Mouse (Mus musculus): Measurements from ENCODE around the gene Acta1. TPM values are rescaled to one million over a fixed set of nuclear protein-coding genes. Genes with fewer than 3 reads are reported as not detected.

The Acta1 gene
- polyA plus RNA-seq (2014; fragmentation: Nextera tagmentation; extraction: Ambion mirVana) = 236 and 241 TPM in 2 replicates

GRCm38 (mm10) chr8:123894502-123895097, at the start of gene Acta1:
TSS of gene Acta1 (minus strand) at chr8:123894751.
- Histone ChIP-seq H3K36me3 (ENCODE audit: control insufficient read depth, insufficient read depth, low read length) (peaks cover 12% of the 10 kb centered on the region), H3K27ac (replicated peaks in 1 of 2; ENCODE audit: control insufficient read depth in 1 of 2, insufficient read depth in 1 of 2, low read depth in 2 of 2, low read length in 2 of 2) (no peak within 1 kb of the TSS), H3K4me1 (ENCODE audit: control insufficient read depth in 2 of 2, insufficient read depth in 2 of 2, low read length in 2 of 2) (peaks cover 11 to 22% of the 10 kb centered on the region in 2 experiments), H3K9me3 (ENCODE audit: control insufficient read depth, low read length) (no peaks in the 10 kb centered on the region), H3K4me2 (ENCODE audit: low read length) (peak within 1 kb of the TSS; percentile 34), H3K4me3 (ENCODE audit: control insufficient read depth in 1 of 2, insufficient read depth in 1 of 2, low read depth in 1 of 2, low read length in 2 of 2) (no peak within 1 kb of the TSS), H3K27me3 (ENCODE audit: control insufficient read depth, insufficient read depth, low read length) (peaks cover 63% of the 10 kb centered on the region), H3K9ac (ENCODE audit: low read length) (no peak within 1 kb of the TSS)
- ATAC-seq (ENCODE audit: insufficient number of reproducible peaks, insufficient read depth, low FRiP score, low read depth) = no peak
- WGBS = 8% methylated on average over 15 of the region's 15 CpGs

DNA sequence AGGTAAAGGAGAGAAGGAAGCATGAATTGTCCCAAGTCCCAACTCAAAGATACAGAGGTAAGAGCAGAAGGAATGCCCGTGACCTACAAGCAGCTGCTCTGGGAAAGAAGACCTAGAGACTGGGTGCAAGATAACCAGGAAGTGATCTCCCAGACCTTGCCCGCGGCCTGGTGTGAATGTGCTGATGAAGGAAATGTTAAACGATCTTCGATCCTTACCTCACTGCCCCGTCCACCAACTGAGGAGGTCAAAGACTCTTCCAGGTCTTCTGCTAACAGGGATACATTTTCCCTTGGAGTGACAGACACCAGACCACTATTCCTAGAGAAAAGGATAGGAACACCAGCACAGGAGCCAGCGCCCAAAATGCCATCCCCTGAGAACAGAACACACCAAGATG, 34.5 kb upstream of the Acta1 start:
- 92% methylated on average over 7 of the region's 7 CpGs for WGBS
- H3K9ac ChIP-seq (ENCODE audit: low read length) = no peak overlapping the region
- no peaks in the 10 kb centered on the region for H3K9me3 ChIP-seq (ENCODE audit: control insufficient read depth, low read length)
- H3K4me3 ChIP-seq (ENCODE audit: control insufficient read depth in 1 of 2, insufficient read depth in 1 of 2, low read depth in 1 of 2, low read length in 2 of 2) = no peak overlapping the region
- H3K27ac ChIP-seq (replicated peaks in 1 of 2; ENCODE audit: control insufficient read depth in 1 of 2, insufficient read depth in 1 of 2, low read depth in 2 of 2, low read length in 2 of 2) = no peak overlapping the region
- no peak for ATAC-seq (ENCODE audit: insufficient number of reproducible peaks, insufficient read depth, low FRiP score, low read depth)
- peaks cover 78% of the 10 kb centered on the region for H3K36me3 ChIP-seq (ENCODE audit: control insufficient read depth, insufficient read depth, low read length)
- H3K27me3 ChIP-seq (ENCODE audit: control insufficient read depth, insufficient read depth, low read length) = no peaks in the 10 kb centered on the region
- no peaks in the 10 kb centered on the region for H3K4me1 ChIP-seq (ENCODE audit: control insufficient read depth in 2 of 2, insufficient read depth in 2 of 2, low read length in 2 of 2)
- no peak overlapping the region for H3K4me2 ChIP-seq (ENCODE audit: low read length)

DNA sequence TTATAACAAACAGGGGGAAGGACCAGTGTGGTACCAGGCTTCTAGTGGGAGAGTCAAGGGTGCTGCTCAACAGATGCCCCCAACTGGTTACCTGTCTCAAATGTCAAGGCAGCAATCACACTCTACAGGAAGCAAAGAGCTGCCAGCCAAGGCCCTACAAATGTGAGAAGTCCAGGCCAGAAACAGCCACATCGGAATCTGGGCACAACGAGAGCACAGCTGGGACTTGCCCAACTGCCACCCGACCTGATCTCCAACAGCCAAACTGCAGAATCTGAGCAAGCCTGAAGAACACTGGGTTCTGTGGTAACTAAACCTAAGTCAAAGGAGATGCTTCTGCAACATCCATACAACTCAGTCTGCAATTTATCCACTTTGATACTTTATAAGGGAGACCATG, 31.1 kb upstream of the Acta1 start:
- 92% methylated on average over 3 of the region's 3 CpGs for WGBS
- peaks cover 82% of the 10 kb centered on the region for H3K36me3 ChIP-seq (ENCODE audit: control insufficient read depth, insufficient read depth, low read length)
- no peak overlapping the region for H3K4me2 ChIP-seq (ENCODE audit: low read length)

GRCm38 (mm10) chr8:123924719-123925118, 30.2 kb upstream of the Acta1 start:
- Histone ChIP-seq H3K9ac (ENCODE audit: low read length) (no peak overlapping the region), H3K36me3 (ENCODE audit: control insufficient read depth, insufficient read depth, low read length) (peaks cover 82% of the 10 kb centered on the region), H3K27ac (replicated peaks in 1 of 2; ENCODE audit: control insufficient read depth in 1 of 2, insufficient read depth in 1 of 2, low read depth in 2 of 2, low read length in 2 of 2) (no peak overlapping the region), H3K4me3 (ENCODE audit: control insufficient read depth in 1 of 2, insufficient read depth in 1 of 2, low read depth in 1 of 2, low read length in 2 of 2) (no peak overlapping the region), H3K4me1 (ENCODE audit: control insufficient read depth in 2 of 2, insufficient read depth in 2 of 2, low read length in 2 of 2) (no peaks in the 10 kb centered on the region), H3K27me3 (ENCODE audit: control insufficient read depth, insufficient read depth, low read length) (no peaks in the 10 kb centered on the region), H3K9me3 (ENCODE audit: control insufficient read depth, low read length) (no peaks in the 10 kb centered on the region), H3K4me2 (ENCODE audit: low read length) (no peak overlapping the region)
- ATAC-seq (ENCODE audit: insufficient number of reproducible peaks, insufficient read depth, low FRiP score, low read depth) = 0 out of 2 replicates have a peak, but pooled peaks have one; percentile 39
- 5% methylated on average over 2 of the region's 2 CpGs for WGBS

More for the DNA sequence above, 31.1 kb upstream of the Acta1 start:
- no peak overlapping the region for H3K9ac ChIP-seq (ENCODE audit: low read length)
- H3K9me3 ChIP-seq (ENCODE audit: control insufficient read depth, low read length) = no peaks in the 10 kb centered on the region
- no peak overlapping the region for H3K27ac ChIP-seq (replicated peaks in 1 of 2; ENCODE audit: control insufficient read depth in 1 of 2, insufficient read depth in 1 of 2, low read depth in 2 of 2, low read length in 2 of 2)
- no peak overlapping the region for H3K4me3 ChIP-seq (ENCODE audit: control insufficient read depth in 1 of 2, insufficient read depth in 1 of 2, low read depth in 1 of 2, low read length in 2 of 2)
- no peaks in the 10 kb centered on the region for H3K27me3 ChIP-seq (ENCODE audit: control insufficient read depth, insufficient read depth, low read length)
- no peaks in the 10 kb centered on the region for H3K4me1 ChIP-seq (ENCODE audit: control insufficient read depth in 2 of 2, insufficient read depth in 2 of 2, low read length in 2 of 2)
- no peak for ATAC-seq (ENCODE audit: insufficient number of reproducible peaks, insufficient read depth, low FRiP score, low read depth)

GRCm38 (mm10) chr8:123914635-123915034, 20.1 kb upstream of the Acta1 start:
- H3K9me3 ChIP-seq (ENCODE audit: control insufficient read depth, low read length) = no peaks in the 10 kb centered on the region
- no peak overlapping the region for H3K4me3 ChIP-seq (ENCODE audit: control insufficient read depth in 1 of 2, insufficient read depth in 1 of 2, low read depth in 1 of 2, low read length in 2 of 2)
- no peak for ATAC-seq (ENCODE audit: insufficient number of reproducible peaks, insufficient read depth, low FRiP score, low read depth)
- no peak overlapping the region for H3K4me2 ChIP-seq (ENCODE audit: low read length)
- H3K4me1 ChIP-seq (ENCODE audit: control insufficient read depth in 2 of 2, insufficient read depth in 2 of 2, low read length in 2 of 2) = no peaks in the 10 kb centered on the region
- no peak overlapping the region for H3K9ac ChIP-seq (ENCODE audit: low read length)
- peaks cover 97% of the 10 kb centered on the region for H3K36me3 ChIP-seq (ENCODE audit: control insufficient read depth, insufficient read depth, low read length)
- no peaks in the 10 kb centered on the region for H3K27me3 ChIP-seq (ENCODE audit: control insufficient read depth, insufficient read depth, low read length)
- no peak overlapping the region for H3K27ac ChIP-seq (replicated peaks in 1 of 2; ENCODE audit: control insufficient read depth in 1 of 2, insufficient read depth in 1 of 2, low read depth in 2 of 2, low read length in 2 of 2)
- 87% methylated on average over 3 of the region's 3 CpGs for WGBS

DNA sequence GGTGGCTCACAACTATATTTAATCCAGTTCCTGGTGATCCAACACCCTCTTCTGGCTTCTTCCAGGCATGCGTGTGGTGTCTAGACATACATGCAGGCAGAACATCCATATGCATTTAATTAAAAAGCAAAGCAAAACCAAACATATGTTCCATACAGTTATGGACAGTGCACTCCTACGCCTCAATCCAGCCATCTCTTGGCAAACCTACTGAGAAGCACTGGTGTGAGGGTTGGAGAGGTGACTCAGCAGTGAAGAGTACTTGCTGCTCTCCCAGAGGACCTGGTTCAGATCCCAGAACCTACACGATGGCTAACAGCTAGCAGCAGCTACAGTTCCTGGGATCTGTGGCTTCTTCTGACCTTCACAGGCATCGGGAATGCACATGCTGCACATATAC, 17.7 kb upstream of the Acta1 start:
- H3K4me3 ChIP-seq (ENCODE audit: control insufficient read depth in 1 of 2, insufficient read depth in 1 of 2, low read depth in 1 of 2, low read length in 2 of 2) = no peak overlapping the region
- ATAC-seq (ENCODE audit: insufficient number of reproducible peaks, insufficient read depth, low FRiP score, low read depth) = no peak
- WGBS = 88% methylated on average over 4 of the region's 4 CpGs
- H3K27me3 ChIP-seq (ENCODE audit: control insufficient read depth, insufficient read depth, low read length) = no peaks in the 10 kb centered on the region
- no peak overlapping the region for H3K9ac ChIP-seq (ENCODE audit: low read length)
- H3K36me3 ChIP-seq (ENCODE audit: control insufficient read depth, insufficient read depth, low read length) = peaks cover 94% of the 10 kb centered on the region
- H3K9me3 ChIP-seq (ENCODE audit: control insufficient read depth, low read length) = no peaks in the 10 kb centered on the region
- no peak overlapping the region for H3K27ac ChIP-seq (replicated peaks in 1 of 2; ENCODE audit: control insufficient read depth in 1 of 2, insufficient read depth in 1 of 2, low read depth in 2 of 2, low read length in 2 of 2)
- H3K4me2 ChIP-seq (ENCODE audit: low read length) = no peak overlapping the region
- no peaks in the 10 kb centered on the region for H3K4me1 ChIP-seq (ENCODE audit: control insufficient read depth in 2 of 2, insufficient read depth in 2 of 2, low read length in 2 of 2)

GRCm38 (mm10) chr8:123907604-123908003, 13.1 kb upstream of the Acta1 start:
- H3K4me3 ChIP-seq (ENCODE audit: control insufficient read depth in 1 of 2, insufficient read depth in 1 of 2, low read depth in 1 of 2, low read length in 2 of 2) = no peak overlapping the region
- no peaks in the 10 kb centered on the region for H3K9me3 ChIP-seq (ENCODE audit: control insufficient read depth, low read length)
- ATAC-seq (ENCODE audit: insufficient number of reproducible peaks, insufficient read depth, low FRiP score, low read depth) = no peak
- no peak overlapping the region for H3K27ac ChIP-seq (replicated peaks in 1 of 2; ENCODE audit: control insufficient read depth in 1 of 2, insufficient read depth in 1 of 2, low read depth in 2 of 2, low read length in 2 of 2)
- no peak overlapping the region for H3K9ac ChIP-seq (ENCODE audit: low read length)
- H3K4me1 ChIP-seq (ENCODE audit: control insufficient read depth in 2 of 2, insufficient read depth in 2 of 2, low read length in 2 of 2) = no peaks in the 10 kb centered on the region
- H3K27me3 ChIP-seq (ENCODE audit: control insufficient read depth, insufficient read depth, low read length) = no peaks in the 10 kb centered on the region
- peaks cover 86% of the 10 kb centered on the region for H3K36me3 ChIP-seq (ENCODE audit: control insufficient read depth, insufficient read depth, low read length)
- WGBS = 90% methylated on average over 6 of the region's 6 CpGs
- no peak overlapping the region for H3K4me2 ChIP-seq (ENCODE audit: low read length)

GRCm38 (mm10) chr8:123902653-123903052, 8.1 kb upstream of the Acta1 start:
- Histone ChIP-seq H3K4me3 (ENCODE audit: control insufficient read depth in 1 of 2, insufficient read depth in 1 of 2, low read depth in 1 of 2, low read length in 2 of 2) (no peak overlapping the region), H3K4me1 (ENCODE audit: control insufficient read depth in 2 of 2, insufficient read depth in 2 of 2, low read length in 2 of 2) (no peaks in the 10 kb centered on the region), H3K36me3 (ENCODE audit: control insufficient read depth, insufficient read depth, low read length) (peaks cover 77% of the 10 kb centered on the region), H3K27ac (replicated peaks in 1 of 2; ENCODE audit: control insufficient read depth in 1 of 2, insufficient read depth in 1 of 2, low read depth in 2 of 2, low read length in 2 of 2) (no peak overlapping the region), H3K9me3 (ENCODE audit: control insufficient read depth, low read length) (no peaks in the 10 kb centered on the region), H3K27me3 (ENCODE audit: control insufficient read depth, insufficient read depth, low read length) (no peaks in the 10 kb centered on the region), H3K9ac (ENCODE audit: low read length) (no peak overlapping the region), H3K4me2 (ENCODE audit: low read length) (no peak overlapping the region)
- WGBS = 87% methylated on average over 7 of the region's 7 CpGs
- no peak for ATAC-seq (ENCODE audit: insufficient number of reproducible peaks, insufficient read depth, low FRiP score, low read depth)
